Mouse (Mus musculus) small intestine, adult 2 months (tissue): ENCODE measurements at regions not wholly inside any gene's neighbourhood (a gene's known extent, or its start where the extent isn't known, plus 50 kb on each side); places are given as distances from the start of the nearest gene placed in this dataset.

ENCODE experiments used
- H3K27ac ChIP-seq: fragments of 200-500 bp; 2 replicates; pipeline ENCODE4 v1.5.1; 2012; ENCODE audit warnings: low read depth, low read length, control low read depth, inconsistent platforms; ENCODE audit not compliant: insufficient read depth
- H3K27me3 ChIP-seq: fragments of 200-500 bp; 2 replicates; pipeline ENCODE4 v1.6.1; 2012; ENCODE audit warnings: mild to moderate bottlenecking, moderate library complexity, low read length, inconsistent platforms; ENCODE audit not compliant: control insufficient read depth, insufficient read depth
- H3K36me3 ChIP-seq: fragments of 200-500 bp; 2 replicates; pipeline ENCODE4 v1.6.1; 2012; ENCODE audit warnings: mild to moderate bottlenecking, low read length, control low read depth, inconsistent platforms; ENCODE audit not compliant: control insufficient read depth, insufficient read depth
- H3K4me1 ChIP-seq: fragments of 200-500 bp; 2 replicates; pipeline ENCODE4 v1.6.1; 2012; ENCODE audit warnings: low read length, inconsistent platforms, mixed read lengths; ENCODE audit not compliant: control insufficient read depth, insufficient read depth, insufficient read length
- H3K4me3 ChIP-seq: fragments of 200-500 bp; 2 replicates; pipeline ENCODE4 v1.5.1; 2012; ENCODE audit warnings: low read depth, mild to moderate bottlenecking, control low read depth, inconsistent platforms, low read length, moderate library complexity
- CTCF ChIP-seq: fragments of 200-500 bp; IDR thresholded peaks from 2 replicates; pipeline ENCODE4 v1.5.1; 2012; ENCODE audit warnings: low read depth, mild to moderate bottlenecking, control low read depth, inconsistent platforms, low read length, moderate library complexity, mixed read lengths; ENCODE audit not compliant: insufficient replicate concordance, insufficient read length; ENCODE audit errors: extremely low read depth
- POLR2A ChIP-seq: fragments of 200-500 bp; IDR thresholded peaks from 2 replicates; pipeline ENCODE4 v1.6.1; 2012; ENCODE audit warnings: low read depth, mild to moderate bottlenecking, control low read depth, inconsistent platforms, low read length, moderate library complexity
- WGBS: fragments of 180-500 bp; shearing (Covaris S2); methylation state at CpG from one replicate; pipeline ENCODE4 v1.1.7; 2018; 5-methylcytosine and 5-hydroxymethylcytosine counted together

DNA sequence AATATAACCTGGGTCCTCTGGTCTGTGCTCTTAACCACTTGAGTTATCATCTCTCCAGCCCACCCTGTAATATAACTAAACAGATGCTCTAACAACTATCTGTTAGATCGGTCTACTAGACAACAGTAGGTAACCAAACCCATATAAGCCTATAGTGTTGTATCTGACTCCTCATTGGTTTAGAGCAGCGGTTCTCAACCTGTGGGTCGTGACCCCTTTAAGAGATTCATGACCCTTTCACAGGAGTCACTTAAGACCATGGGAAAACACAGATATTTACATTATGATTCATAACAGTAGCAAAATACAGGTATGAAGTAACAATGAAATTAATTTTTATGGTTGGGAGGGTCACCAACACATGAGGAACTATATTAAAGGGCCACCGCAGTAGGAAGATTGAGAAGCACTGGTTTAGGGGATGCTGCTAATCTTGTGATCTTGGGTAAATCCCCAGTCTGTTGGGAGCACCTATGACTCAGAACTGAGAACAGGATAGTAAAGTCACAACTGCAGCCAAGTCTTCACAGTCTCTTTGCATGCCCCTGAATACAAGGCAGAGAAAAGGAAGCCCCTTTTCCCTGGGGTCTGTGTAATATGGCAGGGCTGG is 203.3 kb downstream of the Rybp start:
- TF ChIP-seq CTCF = no peak
- no peak for TF ChIP-seq POLR2A
- no peaks in the 10 kb centered on the region for H3K27me3 ChIP-seq
- H3K4me1 ChIP-seq = no peaks in the 10 kb centered on the region
- 92% methylated on average over 4 of the region's 4 CpGs for WGBS
- no peaks in the 10 kb centered on the region for H3K36me3 ChIP-seq
- H3K4me3 ChIP-seq = no peak overlapping the region
- H3K27ac ChIP-seq = no peak overlapping the region

DNA sequence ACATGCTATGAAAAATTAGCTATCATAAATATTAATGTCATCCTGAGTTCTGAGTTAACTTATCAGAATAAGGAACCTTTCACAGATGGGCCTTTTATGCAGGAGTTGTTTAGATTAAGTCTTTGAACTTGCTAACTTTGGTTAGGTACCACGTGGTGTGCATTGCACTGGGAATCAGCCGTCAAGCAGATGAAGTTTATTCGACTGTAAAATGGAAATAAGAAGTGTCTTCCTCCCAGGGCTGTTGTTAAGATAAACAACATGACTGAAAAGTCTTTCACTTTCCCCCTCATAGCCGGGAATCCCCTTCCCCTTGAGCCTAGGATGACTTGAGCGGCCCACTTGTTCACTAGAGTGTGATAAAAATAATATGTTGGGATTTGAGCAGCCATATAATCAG is 204.2 kb downstream of the Rybp start:
- H3K4me3 ChIP-seq = no peak overlapping the region
- TF ChIP-seq POLR2A = no peak
- no peak for TF ChIP-seq CTCF
- H3K36me3 ChIP-seq = no peaks in the 10 kb centered on the region
- H3K4me1 ChIP-seq = no peaks in the 10 kb centered on the region
- H3K27me3 ChIP-seq = no peaks in the 10 kb centered on the region
- WGBS = 69% methylated on average over 5 of the region's 5 CpGs
- no peak overlapping the region for H3K27ac ChIP-seq

DNA sequence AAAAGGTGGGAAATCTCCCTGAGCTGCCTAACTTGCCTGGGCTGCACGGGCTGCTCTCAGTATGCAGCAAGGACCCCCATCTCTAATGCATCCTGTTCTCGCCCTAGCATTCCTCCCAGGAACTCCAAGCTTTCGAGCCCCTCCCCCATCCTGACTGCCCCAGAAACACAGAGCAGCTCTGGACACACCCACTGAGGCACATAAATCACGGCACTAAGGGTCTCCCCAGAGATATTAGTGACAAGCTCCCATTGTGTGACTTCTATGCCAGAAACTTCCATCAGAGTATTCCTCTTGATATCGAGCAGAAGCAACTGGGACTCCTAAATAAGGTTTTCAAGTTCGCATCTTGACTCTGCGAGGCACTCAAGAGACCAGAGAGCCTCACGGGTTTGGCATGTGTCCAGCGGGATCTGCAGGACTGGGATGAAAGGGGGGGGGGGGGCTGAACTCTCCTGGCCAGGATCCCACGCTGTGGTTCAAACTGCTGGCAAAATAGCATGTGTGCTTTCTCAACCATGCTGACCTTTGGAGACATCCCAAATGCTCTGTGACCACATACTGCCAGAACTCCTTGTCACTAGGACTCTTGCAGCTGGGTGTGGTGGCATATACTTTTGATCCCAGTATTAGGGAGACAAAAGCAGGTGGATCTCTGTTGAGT is 212.5 kb downstream of the Rybp start:
- H3K27ac ChIP-seq = no peak overlapping the region
- no peak overlapping the region for H3K4me3 ChIP-seq
- H3K4me1 ChIP-seq = no peaks in the 10 kb centered on the region
- TF ChIP-seq CTCF (no peak), POLR2A (no peak)
- H3K36me3 ChIP-seq = no peaks in the 10 kb centered on the region
- 12% methylated on average over 10 of the region's 10 CpGs for WGBS
- H3K27me3 ChIP-seq = no peaks in the 10 kb centered on the region

DNA sequence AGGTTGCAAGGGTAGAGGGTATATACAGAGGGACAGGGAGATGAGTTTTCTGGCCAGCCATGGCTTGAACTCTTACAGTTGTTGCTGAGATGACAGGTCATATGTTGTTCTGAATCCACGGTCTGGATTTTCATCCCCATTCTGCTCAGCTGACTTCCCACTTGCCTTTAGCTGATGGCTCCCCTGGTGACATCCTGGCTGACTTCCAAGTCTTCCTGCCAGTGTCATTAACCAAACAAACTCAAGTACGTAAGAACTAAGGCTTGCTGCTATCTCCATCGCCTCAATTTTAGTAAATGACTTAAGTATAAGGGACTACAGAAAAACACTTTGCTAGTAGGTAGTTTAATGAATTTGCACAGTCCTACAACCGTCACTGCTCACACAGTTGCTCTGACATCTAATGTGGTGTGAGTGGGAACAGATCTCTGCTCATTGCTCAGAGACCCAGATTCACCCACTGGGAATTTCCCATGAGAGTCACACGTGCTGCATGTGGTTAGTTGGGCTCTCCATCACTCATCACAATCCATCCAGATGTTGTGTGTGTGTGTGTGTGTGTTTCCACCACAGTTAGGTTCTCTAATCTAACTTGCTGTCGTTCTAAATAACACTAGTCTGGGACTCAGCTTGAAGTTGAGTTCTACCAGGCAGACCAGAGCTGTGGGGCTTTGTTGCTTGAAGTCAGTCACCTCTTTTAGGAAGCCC is 214.9 kb downstream of the Rybp start:
- Histone ChIP-seq H3K27me3 (no peaks in the 10 kb centered on the region), H3K4me3 (no peak overlapping the region), H3K27ac (no peak overlapping the region), H3K4me1 (no peaks in the 10 kb centered on the region), H3K36me3 (no peaks in the 10 kb centered on the region)
- no peak for TF ChIP-seq POLR2A
- TF ChIP-seq CTCF = no peak
- 41% methylated on average over 6 of the region's 6 CpGs for WGBS

DNA sequence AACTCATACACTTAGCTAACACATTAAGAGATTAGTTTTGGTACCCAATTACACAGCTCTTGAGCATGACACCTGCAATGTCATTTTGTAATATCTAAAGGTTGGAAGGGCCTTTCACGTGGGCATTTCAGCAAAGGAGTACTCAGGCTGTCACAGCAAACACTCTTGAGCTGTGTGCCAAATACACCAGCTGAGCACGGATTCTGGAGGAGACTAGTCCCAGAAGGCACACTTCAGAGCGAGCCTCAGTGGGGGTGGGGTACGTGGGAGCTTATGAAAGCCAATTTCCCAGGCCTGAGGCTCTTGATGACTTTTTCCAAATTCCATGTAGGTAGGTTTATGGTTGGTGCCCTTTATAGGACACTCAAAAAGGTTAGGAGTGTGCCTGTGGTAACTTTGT is 218.1 kb downstream of the Rybp start:
- Histone ChIP-seq H3K36me3 (no peaks in the 10 kb centered on the region), H3K27me3 (no peaks in the 10 kb centered on the region), H3K4me3 (no peak overlapping the region), H3K27ac (no peak overlapping the region), H3K4me1 (no peaks in the 10 kb centered on the region)
- TF ChIP-seq POLR2A = no peak
- no peak for TF ChIP-seq CTCF
- WGBS = 77% methylated on average over 4 of the region's 4 CpGs

DNA sequence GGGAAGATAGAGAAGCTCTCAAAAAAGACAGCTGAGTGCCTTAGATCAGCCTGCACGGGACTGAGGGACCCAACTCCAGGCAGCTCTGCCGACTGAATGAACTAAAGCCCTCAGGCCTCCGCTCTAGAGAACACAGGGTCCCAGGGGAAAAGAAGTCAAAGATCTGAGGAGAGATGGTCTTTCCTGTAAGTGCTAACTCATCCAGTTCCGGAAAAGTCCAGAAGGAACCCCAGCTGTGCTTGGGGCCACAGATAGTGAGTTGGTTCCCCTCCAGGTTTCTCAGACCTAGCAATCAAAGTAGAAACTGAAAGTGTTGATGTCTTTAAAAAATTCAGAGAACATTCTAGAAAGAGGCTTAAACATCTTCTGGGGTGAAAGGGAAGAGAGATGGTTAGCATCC is 220.0 kb downstream of the Rybp start:
- Histone ChIP-seq H3K27me3 (no peaks in the 10 kb centered on the region), H3K27ac (no peak overlapping the region), H3K4me1 (no peaks in the 10 kb centered on the region), H3K4me3 (no peak overlapping the region), H3K36me3 (no peaks in the 10 kb centered on the region)
- no peak for TF ChIP-seq CTCF
- no peak for TF ChIP-seq POLR2A
- WGBS = 77% methylated on average over 4 of the region's 4 CpGs

DNA sequence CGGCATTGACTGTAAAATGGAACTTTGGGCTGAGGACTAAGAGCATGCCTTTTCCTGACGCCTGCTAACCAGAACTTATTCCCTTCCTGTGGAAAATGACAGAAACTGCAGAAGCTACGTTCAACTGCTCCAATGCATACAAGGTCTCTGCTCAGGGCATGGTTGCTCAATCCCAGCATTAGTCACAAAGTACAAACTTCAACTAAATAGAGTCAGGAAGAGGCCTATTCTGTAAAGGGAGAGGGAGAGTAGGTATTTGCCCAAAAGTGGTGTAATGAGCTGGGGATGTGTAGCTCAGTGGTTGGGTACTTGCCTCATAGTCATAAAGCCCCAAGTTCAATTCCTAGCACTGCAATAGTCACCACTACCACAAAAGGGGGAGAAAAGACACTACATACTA is 221.7 kb downstream of the Rybp start:
- 76% methylated on average over 3 of the region's 3 CpGs for WGBS
- Histone ChIP-seq H3K27ac (no peak overlapping the region), H3K36me3 (no peaks in the 10 kb centered on the region), H3K4me1 (no peaks in the 10 kb centered on the region), H3K27me3 (no peaks in the 10 kb centered on the region), H3K4me3 (no peak overlapping the region)
- TF ChIP-seq CTCF (no peak), POLR2A (no peak)
